Comparison of ENCODE assay signal across 14 mouse cellular contexts in the genomic region with DNA sequence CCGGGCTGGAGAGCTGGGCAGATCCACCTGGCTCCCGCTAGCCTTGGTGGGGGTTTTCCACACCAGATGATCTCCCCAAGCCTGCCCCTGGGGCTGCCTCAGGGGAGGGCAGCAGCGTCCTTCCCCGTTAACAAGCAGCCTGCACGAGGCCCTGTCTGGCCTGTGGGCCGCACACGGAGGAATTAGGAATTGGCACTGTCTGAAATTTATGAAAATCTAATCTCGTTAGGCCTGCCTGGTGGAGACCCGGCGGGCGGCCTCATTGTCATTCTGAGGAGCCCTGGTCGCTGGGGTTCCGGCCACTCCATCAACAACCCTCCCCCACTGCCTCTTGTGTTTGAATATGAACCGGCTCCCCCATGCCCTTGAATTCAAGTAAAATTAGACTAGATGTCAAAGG. TPM values are rescaled to one million over a fixed set of nuclear protein-coding genes. Genes with fewer than 3 reads are reported as not detected.
DNase-seq lines count a peak whose midpoint lies in the region; ATAC-seq lines count a peak whose summit lies in the region.
"Had no signal": no experiment of that assay in that cellular context is flagged by ENCODE, and none has a peak within 500 bp of the region (broad histone marks: within the 10 kb centered on the region; RNA-seq: fewer than 3 reads in every experiment).

No protein-coding gene starts in this region.

- no peak for ATAC-seq in forebrain, embryonic 11.5 days (replicated peaks; ENCODE audit: low FRiP score)
- no peak for ATAC-seq in forebrain, embryonic 15.5 days (replicated peaks)
- no peak for ATAC-seq in hindbrain, embryonic 16.5 days
- ATAC-seq: inflammation-experienced regulatory T-cells, adult 6 months had no signal

- H3K4me1 ChIP-seq in forebrain, embryonic 11.5 days (replicated peaks; ENCODE audit: control insufficient read depth, insufficient read depth, low read length): peaks cover 43% of the 10 kb centered on the region
- H3K4me1 ChIP-seq in forebrain, embryonic 15.5 days: peaks cover 82% of the 10 kb centered on the region
- H3K4me1 ChIP-seq in hindbrain, embryonic 16.5 days (ENCODE audit: control insufficient read depth, insufficient read depth, low read depth, low read length): peaks cover 49% of the 10 kb centered on the region
- H3K4me1 ChIP-seq: liver, embryonic 15.5 days had no signal

- peaks cover 2% of the 10 kb centered on the region for H3K27me3 ChIP-seq in forebrain, embryonic 11.5 days (ENCODE audit: control insufficient read depth, insufficient read depth, low read length)
- H3K27me3 ChIP-seq in forebrain, embryonic 15.5 days: no peaks in the 10 kb centered on the region
- H3K27me3 ChIP-seq in hindbrain, embryonic 16.5 days (replicated peaks; ENCODE audit: control insufficient read depth, insufficient read depth, low read length): no peaks in the 10 kb centered on the region
- H3K27me3 ChIP-seq: stomach, embryonic 15.5 days had no signal

- H3K4me2 ChIP-seq in forebrain, embryonic 11.5 days (ENCODE audit: low read depth, low read length, severe bottlenecking): 0 out of 2 replicates have a peak overlapping the region, but pooled peaks have one; percentile 26
- H3K4me2 ChIP-seq in forebrain, embryonic 15.5 days (replicated peaks): no peak overlapping the region
- no peak overlapping the region for H3K4me2 ChIP-seq in hindbrain, embryonic 16.5 days (ENCODE audit: low read length)
- H3K4me2 ChIP-seq: liver, embryonic 15.5 days; stomach, embryonic 15.5 days had no signal

- no peaks in the 10 kb centered on the region for H3K9me3 ChIP-seq in forebrain, embryonic 11.5 days (ENCODE audit: control insufficient read depth, low read length)
- no peaks in the 10 kb centered on the region for H3K9me3 ChIP-seq in forebrain, embryonic 15.5 days
- no peaks in the 10 kb centered on the region for H3K9me3 ChIP-seq in hindbrain, embryonic 16.5 days (ENCODE audit: control insufficient read depth, low read length)
- H3K9me3 ChIP-seq: liver, embryonic 15.5 days; stomach, embryonic 15.5 days had no signal

- H3K9ac ChIP-seq in forebrain, embryonic 11.5 days (ENCODE audit: low read length): no peak overlapping the region
- no peak overlapping the region for H3K9ac ChIP-seq in forebrain, embryonic 15.5 days (replicated peaks)
- peak overlapping the region; percentile 43; the same call in 1 of the 2 replicates for H3K9ac ChIP-seq in hindbrain, embryonic 16.5 days (ENCODE audit: low read depth, low read length)
- H3K9ac ChIP-seq: liver, embryonic 15.5 days; stomach, embryonic 15.5 days had no signal

- WGBS in forebrain, embryonic 11.5 days: 5% methylated on average over 14 of the region's 14 CpGs
- 7% methylated on average over 14 of the region's 14 CpGs for WGBS in forebrain, embryonic 15.5 days
- WGBS in hindbrain, embryonic 16.5 days: 16% methylated on average over 14 of the region's 14 CpGs

- H3K4me3 ChIP-seq in forebrain, embryonic 11.5 days (ENCODE audit: low read depth, low read length): no peak overlapping the region
- no peak overlapping the region for H3K4me3 ChIP-seq in forebrain, embryonic 15.5 days
- no peak overlapping the region for H3K4me3 ChIP-seq in hindbrain, embryonic 16.5 days (ENCODE audit: low read length)
- H3K4me3 ChIP-seq: liver, embryonic 15.5 days; stomach, embryonic 15.5 days had no signal

- no peak for DNase-seq in forebrain, embryonic 11.5 days (ENCODE audit: low spot score)
- DNase-seq in retina, postnatal 1 day: peak; percentile 72
- no peak for DNase-seq in retina, embryonic 14.5 days (ENCODE audit: low spot score)
- DNase-seq in natural killer cell, adult 2 months (ENCODE audit: low spot score in 2 of 2): no peak
- DNase-seq in layer of hippocampus, postnatal 10 days (ENCODE audit: low spot score in 2 of 2): no peak
- DNase-seq in adrenal gland, postnatal 10 days: no peak
- DNase-seq: cerebellum, postnatal 10 days; right cerebral cortex, adult 18-20 months had no signal

- no peaks in the 10 kb centered on the region for H3K36me3 ChIP-seq in forebrain, embryonic 11.5 days (ENCODE audit: control insufficient read depth, insufficient read depth, low read length)
- no peaks in the 10 kb centered on the region; the same call in 1 of the 2 replicates for H3K36me3 ChIP-seq in forebrain, embryonic 15.5 days
- no peaks in the 10 kb centered on the region for H3K36me3 ChIP-seq in hindbrain, embryonic 16.5 days (ENCODE audit: control insufficient read depth, insufficient read depth, low read length)
- H3K36me3 ChIP-seq: liver, embryonic 15.5 days; stomach, embryonic 15.5 days had no signal

- 0 out of 2 replicates have a peak overlapping the region, but pooled peaks have one; percentile 41 for H3K27ac ChIP-seq in forebrain, embryonic 11.5 days (ENCODE audit: low read depth, low read length)
- no peak overlapping the region; the same call in 1 of the 2 replicates for H3K27ac ChIP-seq in forebrain, embryonic 15.5 days (replicated peaks)
- no peak overlapping the region for H3K27ac ChIP-seq in hindbrain, embryonic 16.5 days (ENCODE audit: low read depth, low read length)
- H3K27ac ChIP-seq: liver, embryonic 15.5 days; stomach, embryonic 15.5 days had no signal

RNA-seq across cellular contexts. Expression of a gene that starts 19.8 kb away (rescaled TPM):
- polyA plus RNA-seq in forebrain, embryonic 11.5 days (2014; fragmentation: Nextera tagmentation; extraction: Ambion mirVana): not detected in 2 replicates
- polyA plus RNA-seq in forebrain, embryonic 15.5 days (2015; fragmentation: Nextera tagmentation; extraction: Ambion mirVana): 0.11 and 0.23 TPM in 2 replicates
- 0.20 TPM in 1 of 2 replicates, not detected in the other for polyA plus RNA-seq in hindbrain, embryonic 16.5 days (2015; fragmentation: Nextera tagmentation; extraction: Ambion mirVana)
- not detected for total RNA-seq in layer of hippocampus, postnatal 10 days (2021)
- 1 to 10 TPM in 1 of 2 experiments, under 1 TPM in 1; 0.90 to 2.3 TPM for total RNA-seq in adrenal gland, postnatal 10 days (2021)

RNA-seq across cellular contexts. Expression of a gene that starts 37.8 kb away (rescaled TPM):
- 3.3 and 3.6 TPM in 2 replicates for polyA plus RNA-seq in forebrain, embryonic 11.5 days (2014; fragmentation: Nextera tagmentation; extraction: Ambion mirVana)
- 6.8 and 7.5 TPM in 2 replicates for polyA plus RNA-seq in forebrain, embryonic 15.5 days (2015; fragmentation: Nextera tagmentation; extraction: Ambion mirVana)
- polyA plus RNA-seq in hindbrain, embryonic 16.5 days (2015; fragmentation: Nextera tagmentation; extraction: Ambion mirVana): 3.2 and 3.9 TPM in 2 replicates
- 10 to 100 TPM; 30.4 to 31.6 TPM for total RNA-seq in layer of hippocampus, postnatal 10 days (2021)
- total RNA-seq in adrenal gland, postnatal 10 days (2021): 100 to 1,000 TPM in 1 of 2 experiments, 10 to 100 TPM in 1; 83.1 to 111 TPM
- total RNA-seq: granulocyte monocyte progenitor cell, adult 5-6 weeks had no signal
